Mouse (Mus musculus) heart, postnatal 0 days (tissue): ENCODE data around the gene Aatf. TPM values are rescaled to one million over a fixed set of nuclear protein-coding genes. Genes with fewer than 3 reads are reported as not detected.

Experiments
- ATAC-seq: fragments of 200-750 bp; cut with Nextera tagmentation; 2 replicates; pipeline ENCODE4 v1.8.0; 2017; ENCODE audit warnings: low read depth, moderate number of reproducible peaks, moderate library complexity; ENCODE audit not compliant: insufficient read depth
- DNase-seq: peaks from one replicate; pipeline ENCODE4 v3.0.0-alpha.2; 2016; ENCODE audit warnings: low spot score
- H3K27ac ChIP-seq: fragments of 300-500 bp; sonication (generic); 2 replicates; pipeline ENCODE4 v1.5.1; 2014; ENCODE audit warnings: low read depth, mild to moderate bottlenecking
- H3K27me3 ChIP-seq: fragments of 300-500 bp; sonication (generic); 2 replicates; pipeline ENCODE4 v1.6.1; 2014; ENCODE audit warnings: low read length, mixed read lengths; ENCODE audit not compliant: control insufficient read depth, insufficient read depth
- H3K36me3 ChIP-seq: fragments of 300-500 bp; sonication (generic); replicated peaks from 2 replicates; pipeline ENCODE4 v1.6.1; 2014; ENCODE audit warnings: low read length, mixed read lengths; ENCODE audit not compliant: control insufficient read depth, insufficient read depth
- H3K4me1 ChIP-seq: fragments of 300-500 bp; sonication (generic); 2 replicates; pipeline ENCODE4 v1.6.1; 2014; ENCODE audit warnings: antibody characterized with exemption; ENCODE audit not compliant: control insufficient read depth, insufficient read depth
- H3K4me2 ChIP-seq: fragments of 300-500 bp; sonication (generic); 2 replicates; pipeline ENCODE4 v1.6.1; 2014; ENCODE audit warnings: low read depth, mild to moderate bottlenecking, low read length, moderate library complexity
- H3K4me3 ChIP-seq: fragments of 300-500 bp; sonication (generic); 2 replicates; pipeline ENCODE4 v1.5.1; 2014; ENCODE audit warnings: low read depth, low read length
- H3K9ac ChIP-seq: fragments of 300-500 bp; sonication (generic); replicated peaks from 2 replicates; pipeline ENCODE4 v1.6.1; 2014; ENCODE audit warnings: low read depth, low read length, mixed read lengths
- H3K9me3 ChIP-seq: fragments of 300-500 bp; sonication (generic); replicated peaks from 2 replicates; pipeline ENCODE4 v1.6.1; 2016; ENCODE audit warnings: low read length; ENCODE audit not compliant: control insufficient read depth
- CTCF ChIP-seq: IDR thresholded peaks from 2 replicates; pipeline ENCODE4 v1.5.1; 2016; ENCODE audit warnings: antibody characterized with exemption, control low read depth, low read depth
- EP300 ChIP-seq: IDR thresholded peaks from 2 replicates; pipeline ENCODE4 v1.6.1; 2016; ENCODE audit warnings: antibody characterized with exemption, low read depth
- WGBS: fragments of 180-500 bp; shearing (Covaris S2); extraction: QIAGEN DNeasy Blood & Tissue Kit; methylation state at CpG from one replicate; pipeline ENCODE4 v1.1.7; 2014; 5-methylcytosine and 5-hydroxymethylcytosine counted together
- polyA plus RNA-seq: library from polyadenylated mRNA; unstranded; fragments of >200 nt; fragmentation: Nextera tagmentation; extraction: Ambion mirVana; gene quantifications from 2 replicates; pipeline ENCODE4 v1.2.1, GENCODE M21; 2015
- total RNA-seq: library from RNA; depleted of rRNA; stranded (reverse); fragments of >200 nt; gene quantifications from 2 replicates; pipeline ENCODE4 v1.2.3, GENCODE M21; 2014; ENCODE audit warnings: low replicate concordance

The Aatf gene
- total and polyA plus RNA-seq, 2 experiments from 2014 or later = 7.1 to 16.3 TPM

GRCm38 (mm10) chr11:84520269-84521070, 7.1 kb upstream of the Aatf start:
- H3K4me2 ChIP-seq = no peak overlapping the region
- ATAC-seq (no peak), DNase-seq (no peak)
- 0 out of 2 replicates have a peak, but pooled peaks cover 7% of the 10 kb centered on the region for H3K4me1 ChIP-seq
- 15% methylated on average over 31 of the region's 31 CpGs for WGBS
- no peak overlapping the region for H3K9ac ChIP-seq
- no peak overlapping the region for H3K27ac ChIP-seq
- TF ChIP-seq EP300 (no peak), CTCF (no peak)
- peaks cover 97% of the 10 kb centered on the region for H3K27me3 ChIP-seq
- no peak overlapping the region for H3K4me3 ChIP-seq
- no peaks in the 10 kb centered on the region for H3K36me3 ChIP-seq
- H3K9me3 ChIP-seq = no peaks in the 10 kb centered on the region

GRCm38 (mm10) chr11:84519576-84520268, 6.4 kb upstream of the Aatf start:
- H3K4me2 ChIP-seq = no peak overlapping the region
- DNase-seq = no peak
- ATAC-seq = no peak
- no peak overlapping the region for H3K27ac ChIP-seq
- H3K27me3 ChIP-seq = peaks cover 97% of the 10 kb centered on the region
- WGBS = 29% methylated on average over 34 of the region's 34 CpGs
- H3K9ac ChIP-seq = no peak overlapping the region
- no peak overlapping the region for H3K4me3 ChIP-seq
- H3K9me3 ChIP-seq = no peaks in the 10 kb centered on the region
- no peaks in the 10 kb centered on the region for H3K36me3 ChIP-seq
- no peak for TF ChIP-seq EP300
- no peak for TF ChIP-seq CTCF
- H3K4me1 ChIP-seq = 0 out of 2 replicates have a peak, but pooled peaks cover under 1% of the 10 kb centered on the region

- no peaks in the 10 kb centered on the region for H3K9me3 ChIP-seq
- H3K27me3 ChIP-seq = peaks cover 97% of the 10 kb centered on the region
- DNase-seq (no peak), ATAC-seq (no peak)
- H3K4me1 ChIP-seq = peaks cover 1% of the 10 kb centered on the region; the same call in 1 of the 2 replicates
- H3K4me3 ChIP-seq = no peak overlapping the region
- H3K36me3 ChIP-seq = no peaks in the 10 kb centered on the region
- WGBS = 58% methylated on average over 12 of the region's 12 CpGs
- H3K9ac ChIP-seq = no peak overlapping the region
- H3K4me2 ChIP-seq = no peak overlapping the region
- TF ChIP-seq CTCF = no peak
- TF ChIP-seq EP300 = no peak
- no peak overlapping the region for H3K27ac ChIP-seq
These were observed 5.7 kb upstream of the Aatf start for GRCm38 (mm10) chr11:84519036-84519435.

- Histone ChIP-seq H3K9ac (no peak overlapping the region), H3K4me1 (peaks cover 6% of the 10 kb centered on the region; the same call in 1 of the 2 replicates), H3K36me3 (no peaks in the 10 kb centered on the region), H3K4me2 (no peak overlapping the region), H3K27ac (no peak overlapping the region), H3K4me3 (no peak overlapping the region), H3K9me3 (no peaks in the 10 kb centered on the region), H3K27me3 (peaks cover 91% of the 10 kb centered on the region)
- 66% methylated on average over 5 of the region's 5 CpGs for WGBS
- ATAC-seq (no peak), DNase-seq (no peak)
- TF ChIP-seq EP300 (no peak), CTCF (no peak)
These were observed 4.9 kb upstream of the Aatf start for GRCm38 (mm10) chr11:84518261-84518660.

- H3K4me3 ChIP-seq = no peak overlapping the region
- H3K4me1 ChIP-seq = peaks cover 12% of the 10 kb centered on the region
- ATAC-seq (no peak), DNase-seq (no peak)
- peaks cover 82% of the 10 kb centered on the region for H3K27me3 ChIP-seq
- H3K9ac ChIP-seq = no peak overlapping the region
- no peaks in the 10 kb centered on the region for H3K36me3 ChIP-seq
- no peak for TF ChIP-seq CTCF
- no peak for TF ChIP-seq EP300
- no peak overlapping the region for H3K27ac ChIP-seq
- H3K4me2 ChIP-seq = no peak overlapping the region
- H3K9me3 ChIP-seq = no peaks in the 10 kb centered on the region
- WGBS = 39% methylated on average over 2 of the region's 2 CpGs
These were observed 4.1 kb upstream of the Aatf start for GRCm38 (mm10) chr11:84517431-84517830.
